ENCODE assay signal across 28 mouse cellular contexts in the genomic region with DNA sequence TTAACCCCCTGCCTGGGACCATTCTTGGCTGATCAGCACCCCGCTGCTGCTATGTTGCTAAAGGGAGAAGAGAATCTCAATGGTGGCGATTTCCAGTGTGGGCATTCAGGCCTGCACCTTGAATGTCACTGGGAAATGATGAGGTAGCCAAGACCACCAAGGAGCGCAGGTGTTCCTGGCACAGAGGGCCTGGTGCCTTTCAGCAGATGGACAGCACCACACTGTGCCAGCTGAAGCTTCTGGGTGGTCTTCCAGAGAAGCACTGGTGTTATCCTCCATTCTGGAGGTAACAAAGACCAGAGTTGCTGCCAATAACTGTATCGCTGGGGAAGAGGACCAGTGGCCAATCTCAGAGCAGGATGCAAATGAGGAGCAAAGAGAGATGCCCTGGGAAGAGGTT.
DNase-seq lines count a peak whose midpoint lies in the region; ATAC-seq and TF ChIP-seq lines count a peak whose summit lies in the region.
"Had no signal": no experiment of that assay in that cellular context is flagged by ENCODE, and none has a peak within 500 bp of the region (broad histone marks: within the 10 kb centered on the region; RNA-seq: fewer than 3 reads in every experiment).

No protein-coding gene starts in this region.

- H3K9ac ChIP-seq in hindbrain, embryonic 12.5 days: no peak overlapping the region
- no peak overlapping the region for H3K9ac ChIP-seq in hindbrain, embryonic 11.5 days (ENCODE audit: low read depth, low read length)
- H3K9ac ChIP-seq in hindbrain, postnatal 0 days (replicated peaks; ENCODE audit: low read length): no peak overlapping the region
- H3K9ac ChIP-seq: embryonic facial prominence, embryonic 13.5 days; forebrain, embryonic 13.5 days; intestine, embryonic 15.5 days; limb, embryonic 13.5 days; liver, embryonic 12.5 days had no signal

- no peak overlapping the region for H3K4me2 ChIP-seq in hindbrain, embryonic 12.5 days (replicated peaks)
- H3K4me2 ChIP-seq in hindbrain, embryonic 11.5 days (replicated peaks; ENCODE audit: low read depth, low read length): no peak overlapping the region
- no peak overlapping the region for H3K4me2 ChIP-seq in hindbrain, postnatal 0 days (ENCODE audit: low read depth, low read length)
- H3K4me2 ChIP-seq: embryonic facial prominence, embryonic 13.5 days; forebrain, embryonic 13.5 days; intestine, embryonic 15.5 days; limb, embryonic 13.5 days; liver, embryonic 12.5 days had no signal

- no peak overlapping the region for H3K4me3 ChIP-seq in hindbrain, embryonic 12.5 days
- H3K4me3 ChIP-seq in hindbrain, embryonic 11.5 days (ENCODE audit: low read depth, low read length): no peak overlapping the region
- H3K4me3 ChIP-seq in hindbrain, postnatal 0 days (ENCODE audit: low read length): no peak overlapping the region
- H3K4me3 ChIP-seq: embryonic facial prominence, embryonic 13.5 days; erythroblast, embryonic 14.5 days; forebrain, embryonic 13.5 days; heart, embryonic 10.5 days; intestine, embryonic 15.5 days; limb, embryonic 13.5 days; liver, embryonic 12.5 days had no signal

- 52% methylated on average over 4 of the region's 4 CpGs for WGBS in hindbrain, embryonic 12.5 days
- WGBS in hindbrain, embryonic 11.5 days: 54% methylated on average over 4 of the region's 4 CpGs
- 46% methylated on average over 4 of the region's 4 CpGs for WGBS in hindbrain, postnatal 0 days

- TF ChIP-seq CTCF in hindbrain, postnatal 0 days (IDR thresholded peaks at IDR 0.05; ENCODE audit: low read depth): no peak

- 0 out of 2 replicates have a peak, but pooled peaks have one; percentile 21 for ATAC-seq in hindbrain, embryonic 12.5 days (ENCODE audit: low FRiP score)
- no peak; the same call in 1 of the 2 replicates for ATAC-seq in hindbrain, embryonic 11.5 days (ENCODE audit: low FRiP score)
- peak; percentile 87 for ATAC-seq in hindbrain, postnatal 0 days
- no peak for ATAC-seq in frontal cortex, adult (ENCODE audit: low TSS enrichment)
- ATAC-seq: forebrain, embryonic 13.5 days; intestine, embryonic 15.5 days; liver, embryonic 12.5 days; Patski had no signal

- no peaks in the 10 kb centered on the region for H3K9me3 ChIP-seq in hindbrain, embryonic 12.5 days (replicated peaks)
- H3K9me3 ChIP-seq in hindbrain, embryonic 11.5 days (ENCODE audit: control insufficient read depth, low read length): no peaks in the 10 kb centered on the region
- H3K9me3 ChIP-seq in hindbrain, postnatal 0 days (ENCODE audit: low read length): no peaks in the 10 kb centered on the region
- H3K9me3 ChIP-seq: embryonic facial prominence, embryonic 13.5 days; forebrain, embryonic 13.5 days; heart, embryonic 10.5 days; intestine, embryonic 15.5 days; limb, embryonic 13.5 days; liver, embryonic 12.5 days had no signal

- no peak overlapping the region for H3K27ac ChIP-seq in hindbrain, embryonic 12.5 days
- no peak overlapping the region for H3K27ac ChIP-seq in hindbrain, embryonic 11.5 days (ENCODE audit: low read depth, low read length)
- 0 out of 2 replicates have a peak overlapping the region, but pooled peaks have one; percentile 15 for H3K27ac ChIP-seq in hindbrain, postnatal 0 days
- H3K27ac ChIP-seq: embryonic facial prominence, embryonic 13.5 days; forebrain, embryonic 13.5 days; heart, embryonic 10.5 days; intestine, embryonic 15.5 days; limb, embryonic 13.5 days; liver, embryonic 12.5 days had no signal

- H3K36me3 ChIP-seq in hindbrain, embryonic 12.5 days: no peaks in the 10 kb centered on the region
- no peaks in the 10 kb centered on the region for H3K36me3 ChIP-seq in hindbrain, embryonic 11.5 days (ENCODE audit: control insufficient read depth, insufficient read depth, low read length)
- no peaks in the 10 kb centered on the region for H3K36me3 ChIP-seq in hindbrain, postnatal 0 days (ENCODE audit: insufficient read depth, low read length)
- H3K36me3 ChIP-seq: embryonic facial prominence, embryonic 13.5 days; G1E; heart, embryonic 10.5 days; intestine, embryonic 15.5 days; limb, embryonic 13.5 days; liver, embryonic 12.5 days had no signal

- H3K4me1 ChIP-seq in hindbrain, embryonic 12.5 days: 0 out of 2 replicates have a peak, but pooled peaks cover 3% of the 10 kb centered on the region
- H3K4me1 ChIP-seq in hindbrain, embryonic 11.5 days (replicated peaks; ENCODE audit: control insufficient read depth, insufficient read depth, low read length): no peaks in the 10 kb centered on the region
- H3K4me1 ChIP-seq in hindbrain, postnatal 0 days (ENCODE audit: insufficient read depth, low read length): 0 out of 2 replicates have a peak, but pooled peaks cover 6% of the 10 kb centered on the region
- H3K4me1 ChIP-seq: intestine, embryonic 15.5 days; liver, embryonic 12.5 days had no signal

- no peak for DNase-seq in hindbrain, embryonic 11.5 days (ENCODE audit: low spot score)
- peak; percentile 24 for DNase-seq in retina, postnatal 1 day
- no peak for DNase-seq in retina, embryonic 14.5 days (ENCODE audit: low spot score)
- peak; percentile 58 for DNase-seq in hindbrain, postnatal 0 days (ENCODE audit: low spot score)
- DNase-seq in layer of hippocampus, adult 9-10 months (ENCODE audit: low spot score): no peak
- DNase-seq: adrenal gland, postnatal 36 days; B cell, adult 2 months; cerebellum, adult 11 months; gastrocnemius, postnatal 10 days; heart, postnatal 4 days; kidney, adult 8-10 months; kidney, postnatal 10 days; layer of hippocampus, postnatal 36 days; lung, adult 18-20 months; lung, postnatal 14 days; midbrain, embryonic 14.5 days had no signal

- H3K27me3 ChIP-seq in hindbrain, embryonic 12.5 days: no peaks in the 10 kb centered on the region
- no peaks in the 10 kb centered on the region for H3K27me3 ChIP-seq in hindbrain, embryonic 11.5 days (ENCODE audit: control insufficient read depth, insufficient read depth, low read length)
- no peaks in the 10 kb centered on the region for H3K27me3 ChIP-seq in hindbrain, postnatal 0 days (ENCODE audit: insufficient read depth, low read length)
- H3K27me3 ChIP-seq: CH12.LX; embryonic facial prominence, embryonic 13.5 days; forebrain, embryonic 13.5 days; intestine, embryonic 15.5 days; limb, embryonic 13.5 days; liver, embryonic 12.5 days; Patski had no signal

Comparison
In these comparisons a context has a peak if more than half of its experiments do, and no peak if none do; other contexts are left out.
1. ATAC-seq: peak in hindbrain, embryonic 12.5 days (single experiment) and hindbrain, postnatal 0 days (single experiment); none in hindbrain, embryonic 11.5 days (single experiment) and frontal cortex, adult (single experiment).
2. DNase-seq: peak in retina, postnatal 1 day (single experiment) and hindbrain, postnatal 0 days (single experiment); none in hindbrain, embryonic 11.5 days (single experiment), retina, embryonic 14.5 days (single experiment) and layer of hippocampus, adult 9-10 months (single experiment).